Mouse (Mus musculus) MEL (cell line): ENCODE data around the gene Gpd2. TPM values are rescaled to one million over a fixed set of nuclear protein-coding genes. Genes with fewer than 3 reads are reported as not detected.

Experiments used
- DNase-seq: peaks from one replicate; pipeline ENCODE4 v3.0.0; 2011; ENCODE audit warnings: low read depth, low spot score
- H3K27ac ChIP-seq: 2 replicates; pipeline ENCODE4 v1.5.1; 2012; ENCODE audit warnings: low read depth, mild to moderate bottlenecking, control low read depth, low read length, moderate library complexity; ENCODE audit not compliant: control insufficient read depth
- H3K27me3 ChIP-seq, 2 experiments: fragments of 150-350 bp in 1 of 2; sonication (generic) in 1 of 2; 2 replicates each; pipeline ENCODE4 v1.6.1; 2012; ENCODE audit warnings: low read length in 2 of 2, mild to moderate bottlenecking in 2 of 2, improper control_type of control experiment in 1 of 2, moderate library complexity in 1 of 2; ENCODE audit not compliant: insufficient read depth in 2 of 2, control insufficient read depth in 1 of 2
- H3K36me3 ChIP-seq, 2 experiments: 2 replicates each; pipeline ENCODE4 v1.6.1; 2012 to 2014; ENCODE audit warnings: low read length in 2 of 2, improper control_type of control experiment in 1 of 2, inconsistent platforms in 1 of 2, mild to moderate bottlenecking in 1 of 2; ENCODE audit not compliant: insufficient read depth in 2 of 2, control insufficient read depth in 1 of 2
- H3K4me1 ChIP-seq, 2 experiments: fragments of 150-350 bp in 1 of 2; sonication (generic) in 1 of 2; 2 replicates each; pipeline ENCODE4 v1.6.1; 2012; ENCODE audit warnings: low read length in 2 of 2, improper control_type of control experiment in 1 of 2, mild to moderate bottlenecking in 1 of 2; ENCODE audit not compliant: insufficient read depth in 2 of 2, control insufficient read depth in 1 of 2
- H3K4me3 ChIP-seq, 2 experiments: fragments of 150-350 bp in 1 of 2; sonication (generic) in 1 of 2; 2 replicates each; pipeline ENCODE4 v1.5.1; 2012; ENCODE audit warnings: low read depth in 2 of 2, low read length in 2 of 2, mild to moderate bottlenecking in 2 of 2, moderate library complexity in 2 of 2, control low read depth in 1 of 2, improper control_type of control experiment in 1 of 2; ENCODE audit not compliant: control insufficient read depth in 1 of 2, insufficient read depth in 1 of 2
- H3K79me2 ChIP-seq: 2 replicates; pipeline ENCODE4 v1.6.1; 2012; ENCODE audit warnings: mild to moderate bottlenecking, low read length, moderate library complexity; ENCODE audit not compliant: control insufficient read depth, poor library complexity, insufficient read depth
- H3K9ac ChIP-seq: 2 replicates; pipeline ENCODE4 v1.6.1; 2012; ENCODE audit warnings: low read depth, mild to moderate bottlenecking, control low read depth, low read length, moderate library complexity; ENCODE audit not compliant: control insufficient read depth, poor library complexity, severe bottlenecking
- H3K9me3 ChIP-seq: fragments of 150-350 bp; sonication (generic); replicated peaks from 2 replicates; pipeline ENCODE4 v1.6.1; 2012; ENCODE audit warnings: mild to moderate bottlenecking, low read length, improper control_type of control experiment, moderate library complexity; ENCODE audit not compliant: insufficient read depth
- CHD1 ChIP-seq: IDR thresholded peaks from 2 replicates; pipeline ENCODE4 v1.6.1; 2012; ENCODE audit warnings: low read depth, mild to moderate bottlenecking, inconsistent platforms, low read length, improper control_type of control experiment
- ELF1 ChIP-seq: IDR thresholded peaks from 2 replicates; pipeline ENCODE4 v1.6.1; 2014; ENCODE audit warnings: low read depth, mild to moderate bottlenecking, inconsistent platforms, low read length, improper control_type of control experiment, moderate library complexity
- ETS1 ChIP-seq: IDR thresholded peaks from 2 replicates; pipeline ENCODE4 v1.6.1; 2012; ENCODE audit warnings: low read depth, mild to moderate bottlenecking, inconsistent platforms, low read length, improper control_type of control experiment, moderate library complexity
- GATA1 ChIP-seq: IDR thresholded peaks from 2 replicates; pipeline ENCODE4 v1.6.1; 2011; ENCODE audit warnings: low read depth, low read length, improper control_type of control experiment
- MAFK ChIP-seq: IDR thresholded peaks from 2 replicates; pipeline ENCODE4 v1.6.1; 2011; ENCODE audit warnings: low read depth, mild to moderate bottlenecking, low read length, improper control_type of control experiment, borderline replicate concordance
- MAX ChIP-seq: IDR thresholded peaks from 2 replicates; pipeline ENCODE4 v1.6.1; 2011; ENCODE audit warnings: low read length, improper control_type of control experiment
- MXI1 ChIP-seq: IDR thresholded peaks from 2 replicates; pipeline ENCODE4 v1.6.1; 2011; ENCODE audit warnings: mild to moderate bottlenecking, low read depth, low read length, improper control_type of control experiment
- MYB ChIP-seq: IDR thresholded peaks from 2 replicates; pipeline ENCODE4 v1.6.1; 2011; ENCODE audit warnings: mild to moderate bottlenecking, low read depth, low read length, improper control_type of control experiment
- MYC ChIP-seq: IDR thresholded peaks from 2 replicates; pipeline ENCODE4 v1.6.1; 2011; ENCODE audit warnings: low read depth, mild to moderate bottlenecking, low read length, improper control_type of control experiment, moderate library complexity
- NRF1 ChIP-seq: IDR thresholded peaks from 2 replicates; pipeline ENCODE4 v1.6.1; 2014; ENCODE audit warnings: low read depth, mild to moderate bottlenecking, inconsistent platforms, low read length, improper control_type of control experiment, moderate library complexity; ENCODE audit not compliant: poor library complexity, insufficient read depth, severe bottlenecking
- RAD21 ChIP-seq: IDR thresholded peaks from 2 replicates; pipeline ENCODE4 v1.6.1; 2011; ENCODE audit warnings: mild to moderate bottlenecking, low read depth, low read length, improper control_type of control experiment
- RCOR1 ChIP-seq: IDR thresholded peaks from 2 replicates; pipeline ENCODE4 v1.6.1; 2012; ENCODE audit warnings: low read depth, mild to moderate bottlenecking, inconsistent platforms, low read length, improper control_type of control experiment
- TAL1 ChIP-seq: IDR thresholded peaks from 2 replicates; pipeline ENCODE4 v1.6.1; 2012; ENCODE audit warnings: mild to moderate bottlenecking, inconsistent platforms, low read length, moderate library complexity, mixed read lengths
- TCF12 ChIP-seq: IDR thresholded peaks from 2 replicates; pipeline ENCODE4 v1.6.1; 2014; ENCODE audit warnings: low read depth, mild to moderate bottlenecking, inconsistent platforms, low read length, improper control_type of control experiment, moderate library complexity
- UBTF ChIP-seq: IDR thresholded peaks from 2 replicates; pipeline ENCODE4 v1.6.1; 2012; ENCODE audit warnings: low read depth, mild to moderate bottlenecking, inconsistent platforms, low read length, improper control_type of control experiment, moderate library complexity, borderline replicate concordance; ENCODE audit not compliant: insufficient read depth
- USF1 ChIP-seq: IDR thresholded peaks from 2 replicates; pipeline ENCODE4 v1.6.1; 2014; ENCODE audit warnings: low read depth, mild to moderate bottlenecking, inconsistent platforms, low read length, improper control_type of control experiment, moderate library complexity
- ZC3H11A ChIP-seq: IDR thresholded peaks from 2 replicates; pipeline ENCODE4 v1.6.1; 2012; ENCODE audit warnings: low read depth, mild to moderate bottlenecking, inconsistent platforms, low read length, improper control_type of control experiment
- ZKSCAN1 ChIP-seq: IDR thresholded peaks from 2 replicates; pipeline ENCODE4 v1.6.1; 2012; ENCODE audit warnings: low read depth, mild to moderate bottlenecking, inconsistent platforms, low read length, improper control_type of control experiment, moderate library complexity
- polyA plus RNA-seq, 2 experiments: library from polyadenylated mRNA; stranded (reverse) in 1 of 2; unstranded in 1 of 2; fragments of >175 nt in 1 of 2; fragments of >200 nt in 1 of 2; gene quantifications; 2 replicates each; pipeline versions ENCODE4 v1.2.1 to v1.2.4; 2012; ENCODE audit warnings: low replicate concordance in 2 of 2, low read depth in 1 of 2; ENCODE audit not compliant: insufficient read length in 2 of 2, insufficient read depth in 1 of 2, missing spikeins in 1 of 2
- total RNA-seq: library from RNA; depleted of rRNA; stranded (reverse); fragments of 300-350 nt; gene quantifications from 2 replicates; pipeline ENCODE4 v1.2.3, GENCODE M21; 2012

Gpd2 gene
- total and polyA plus RNA-seq, 3 experiments, result 16.9 to 72.8 (median 24.6) TPM

- Histone ChIP-seq H3K4me1 (no peaks in the 10 kb centered on the region), H3K27me3 (no peaks in the 10 kb centered on the region), H3K36me3 (no peaks in the 10 kb centered on the region), H3K9ac (no peak overlapping the region), H3K27ac (no peak overlapping the region), H3K9me3 (no peaks in the 10 kb centered on the region), H3K4me3 (no peak overlapping the region), H3K79me2 (no peaks in the 10 kb centered on the region)
- DNase-seq, result no peak
- TF ChIP-seq MYB (no peak), ETS1 (no peak), RCOR1 (no peak)
Observed at GRCm38 (mm10) chr2:57331266-57331665, 93.8 kb downstream of the Gpd2 start.

GRCm38 (mm10) chr2:57333481-57333880 is 96.0 kb downstream of the Gpd2 start:
- H3K9ac ChIP-seq, result no peak overlapping the region
- H3K27me3 ChIP-seq, result no peaks in the 10 kb centered on the region
- DNase-seq, result no peak
- no peak overlapping the region for H3K4me3 ChIP-seq
- H3K27ac ChIP-seq, result no peak overlapping the region
- no peaks in the 10 kb centered on the region for H3K4me1 ChIP-seq
- TF ChIP-seq USF1, result no peak
- TF ChIP-seq ELF1, result no peak
- no peak for TF ChIP-seq MAX
- no peak for TF ChIP-seq TAL1
- TF ChIP-seq CHD1, result no peak
- no peak for TF ChIP-seq RAD21
- no peak for TF ChIP-seq NRF1
- TF ChIP-seq TCF12, result no peak
- TF ChIP-seq ZKSCAN1, result no peak
- TF ChIP-seq MXI1, result no peak
- no peak for TF ChIP-seq MYC
- no peak for TF ChIP-seq ZC3H11A
- no peak for TF ChIP-seq MAFK
- TF ChIP-seq UBTF, result no peak
- TF ChIP-seq GATA1, result no peak
- H3K36me3 ChIP-seq, result no peaks in the 10 kb centered on the region
- no peaks in the 10 kb centered on the region for H3K9me3 ChIP-seq
- no peaks in the 10 kb centered on the region for H3K79me2 ChIP-seq
